Mouse (Mus musculus): ENCODE data around the gene Pcolce2. TPM values are rescaled to one million over a fixed set of nuclear protein-coding genes. Genes with fewer than 3 reads are reported as not detected.

Gene Pcolce2
- polyA plus RNA-seq (2012; rRNA removed) = 0.24 and 0.40 TPM in 2 replicates

DNA sequence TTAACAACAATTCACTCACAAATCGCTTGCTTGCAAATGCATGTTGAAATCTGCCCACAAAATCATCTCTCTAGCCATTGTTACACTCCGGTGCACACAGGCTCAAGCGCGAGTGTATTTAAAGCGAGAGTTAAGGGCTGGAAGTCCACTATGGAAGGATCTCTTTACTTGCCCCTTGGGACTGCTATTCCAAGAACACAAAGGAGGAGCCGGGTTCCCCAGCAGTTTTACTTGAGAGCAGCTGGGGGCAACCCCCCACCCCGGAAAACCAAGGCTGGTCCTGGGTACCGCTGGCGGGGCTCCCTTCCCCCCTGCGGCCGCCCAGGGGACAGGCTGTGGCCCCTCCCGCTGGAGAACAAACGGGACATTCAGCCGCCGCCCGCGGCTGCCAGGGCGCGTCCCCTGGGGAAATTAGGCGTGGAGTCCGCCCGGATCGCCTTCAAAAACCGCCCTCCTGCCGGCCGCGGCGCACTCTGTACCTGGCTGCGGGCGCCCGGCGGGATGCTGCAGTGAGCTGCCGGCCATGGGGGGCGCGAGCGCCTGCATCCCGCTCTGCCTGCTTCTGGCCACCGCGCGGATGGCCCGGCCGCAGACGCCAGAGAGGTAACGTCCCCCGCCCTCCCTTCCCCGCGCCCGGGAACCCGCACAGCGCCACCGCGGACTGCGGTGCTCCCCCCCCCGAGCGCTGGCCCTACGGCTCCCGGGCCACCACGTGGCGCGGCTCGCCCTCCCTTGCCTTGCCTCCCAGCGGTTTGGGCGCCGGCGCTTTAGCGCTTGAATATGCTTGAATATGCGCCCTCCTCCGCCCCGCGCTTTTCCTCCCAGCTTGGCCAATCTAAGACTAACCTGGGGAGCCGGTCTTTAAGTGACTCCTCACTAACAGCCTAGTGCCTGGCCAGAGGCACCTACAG, at the start of gene Pcolce2:
TSS of gene Pcolce2 (plus strand) at position 331 of the 911 bp plus-strand sequence.

Other genes with a start within 250 kb of the Pcolce2 start
- gene Chst2, start 230.9 kb upstream of the Pcolce2 start, polyA plus RNA-seq (2012; rRNA removed) = 12.1 and 12.9 TPM in 2 replicates
- gene U2surp, start 125.6 kb upstream of the Pcolce2 start, polyA plus RNA-seq (2012; rRNA removed) = 33.3 and 35.8 TPM in 2 replicates
- 13.8 and 13.9 TPM in 2 replicates for gene Paqr9, start 77.9 kb upstream of the Pcolce2 start, polyA plus RNA-seq (2012; rRNA removed)
- 12.9 and 13.6 TPM in 2 replicates for gene Trpc1, start 112.8 kb downstream of the Pcolce2 start, polyA plus RNA-seq (2012; rRNA removed)
- gene Pls1, start 207.7 kb downstream of the Pcolce2 start, polyA plus RNA-seq (2012; rRNA removed) = 1.2 TPM in 2 replicates
- gene Atr, start 220.0 kb downstream of the Pcolce2 start, polyA plus RNA-seq (2012; rRNA removed) = 10.7 and 12.4 TPM in 2 replicates